9 mouse cellular contexts compared by ENCODE assay signal in the genomic region with DNA sequence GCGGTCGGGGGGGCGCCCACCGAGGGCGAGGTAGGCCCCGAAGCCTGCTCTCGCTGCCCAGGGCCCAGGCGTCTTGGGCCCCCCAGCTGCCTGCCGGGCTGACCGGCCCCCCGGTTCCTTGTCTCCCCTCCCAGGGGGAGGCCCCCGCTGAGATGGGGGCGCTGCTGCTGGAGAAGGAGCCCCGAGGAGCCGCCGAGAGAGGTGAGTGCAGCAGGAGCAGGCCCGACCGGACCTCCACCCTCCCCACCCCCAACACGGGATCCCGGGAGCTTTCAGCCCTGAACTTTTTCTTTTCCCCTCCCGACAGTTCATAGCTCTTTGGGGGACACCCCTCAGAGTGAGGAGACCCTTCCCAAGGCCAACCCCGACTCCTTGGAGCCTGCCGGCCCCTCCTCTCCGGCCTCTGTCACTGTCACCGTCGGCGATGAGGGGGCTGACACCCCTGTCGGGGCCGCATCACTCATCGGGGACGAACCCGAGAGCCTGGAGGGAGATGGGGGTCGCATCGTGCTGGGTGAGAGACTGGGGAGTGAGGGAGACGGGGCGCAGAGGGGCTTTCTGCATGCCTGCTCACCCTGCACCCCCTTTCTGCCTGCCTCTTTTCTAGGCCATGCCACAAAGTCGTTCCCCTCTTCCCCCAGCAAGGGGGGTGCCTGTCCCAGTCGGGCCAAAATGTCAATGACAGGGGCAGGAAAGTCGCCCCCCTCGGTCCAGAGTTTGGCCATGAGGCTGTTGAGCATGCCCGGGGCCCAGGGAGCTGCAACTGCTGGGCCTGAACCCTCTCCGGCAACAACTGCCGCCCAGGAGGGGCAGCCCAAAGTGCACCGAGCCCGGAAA. TPM values are rescaled to one million over a fixed set of nuclear protein-coding genes. Genes with fewer than 3 reads are reported as not detected.
DNase-seq lines count a peak whose midpoint lies in the region; ATAC-seq and TF ChIP-seq lines count a peak whose summit lies in the region.
"Had no signal": no experiment of that assay in that cellular context is flagged by ENCODE, and none has a peak within 500 bp of the region (broad histone marks: within the 10 kb centered on the region; RNA-seq: fewer than 3 reads in every experiment).

No protein-coding gene starts in this region.

- WGBS in forebrain, embryonic 11.5 days = 0% methylated on average over 37 of the region's 45 CpGs
- under 1% methylated on average over 35 of the region's 45 CpGs for WGBS in hindbrain, embryonic 14.5 days
- WGBS in limb, embryonic 15.5 days = under 1% methylated on average over 42 of the region's 45 CpGs
- under 1% methylated on average over 32 of the region's 45 CpGs for WGBS in midbrain, postnatal 0 days

- H3K9me3 ChIP-seq in forebrain, embryonic 11.5 days (ENCODE audit: control insufficient read depth, low read length) = no peaks in the 10 kb centered on the region
- H3K9me3 ChIP-seq in hindbrain, embryonic 14.5 days (ENCODE audit: control insufficient read depth, low read length) = no peaks in the 10 kb centered on the region
- H3K9me3 ChIP-seq in limb, embryonic 15.5 days = no peaks in the 10 kb centered on the region
- H3K9me3 ChIP-seq in midbrain, postnatal 0 days (ENCODE audit: low read length) = no peaks in the 10 kb centered on the region

- 0 out of 2 replicates have a peak, but pooled peaks have one; percentile 10 for TF ChIP-seq CTCF in midbrain, postnatal 0 days (IDR thresholded peaks at IDR 0.05)

- H3K4me3 ChIP-seq in forebrain, embryonic 11.5 days (ENCODE audit: low read depth, low read length) = peak overlapping the region; percentile 94
- peak overlapping the region; percentile 93 for H3K4me3 ChIP-seq in hindbrain, embryonic 14.5 days (replicated peaks; ENCODE audit: low read length)
- H3K4me3 ChIP-seq in limb, embryonic 15.5 days = peak overlapping the region; percentile 84
- H3K4me3 ChIP-seq in midbrain, postnatal 0 days (ENCODE audit: low read depth, low read length) = peak overlapping the region; percentile 83

- peak overlapping the region; percentile 98 for H3K9ac ChIP-seq in forebrain, embryonic 11.5 days (ENCODE audit: low read length)
- peak overlapping the region; percentile 98 for H3K9ac ChIP-seq in hindbrain, embryonic 14.5 days
- peak overlapping the region; percentile 94 for H3K9ac ChIP-seq in limb, embryonic 15.5 days
- H3K9ac ChIP-seq in midbrain, postnatal 0 days (replicated peaks; ENCODE audit: low read length, poor library complexity, severe bottlenecking) = peak overlapping the region; percentile 87

- peak overlapping the region; percentile 94 for H3K27ac ChIP-seq in forebrain, embryonic 11.5 days (ENCODE audit: low read depth, low read length)
- H3K27ac ChIP-seq in hindbrain, embryonic 14.5 days = peak overlapping the region; percentile 97
- H3K27ac ChIP-seq in limb, embryonic 15.5 days = peak overlapping the region; percentile 98
- peak overlapping the region; percentile 91 for H3K27ac ChIP-seq in midbrain, postnatal 0 days (ENCODE audit: low read depth, low read length)

- peak; percentile 1; the same call in 1 of the 2 replicates for ATAC-seq in forebrain, embryonic 11.5 days (replicated peaks; ENCODE audit: low FRiP score)
- peak; percentile 6; the same call in 1 of the 2 replicates for ATAC-seq in hindbrain, embryonic 14.5 days (ENCODE audit: low FRiP score)
- ATAC-seq in limb, embryonic 15.5 days (ENCODE audit: insufficient number of reproducible peaks, low FRiP score, low TSS enrichment, low read depth) = no peak
- ATAC-seq in midbrain, postnatal 0 days (ENCODE audit: low FRiP score) = no peak

- DNase-seq in left cerebral cortex, adult 18-20 months (ENCODE audit: low spot score in 2 of 2) = peak; percentile 20 to 39
- DNase-seq in left cerebral cortex, adult 11 months (ENCODE audit: low spot score) = no peak
- peak; percentile 55 to 67 for DNase-seq in adrenal gland, postnatal 36 days
- DNase-seq in forebrain, embryonic 11.5 days (ENCODE audit: low spot score) = peak; percentile 79
- DNase-seq in hindbrain, embryonic 14.5 days (ENCODE audit: low spot score) = no peak
- DNase-seq in midbrain, postnatal 0 days (ENCODE audit: low spot score) = no peak
- peak; percentile 47 for DNase-seq in thymus, postnatal 0 days (ENCODE audit: low spot score)

- H3K36me3 ChIP-seq in forebrain, embryonic 11.5 days (ENCODE audit: control insufficient read depth, insufficient read depth, low read length) = peaks cover 15% of the 10 kb centered on the region; the same call in 1 of the 2 replicates
- peaks cover 43% of the 10 kb centered on the region for H3K36me3 ChIP-seq in hindbrain, embryonic 14.5 days (replicated peaks; ENCODE audit: control insufficient read depth, insufficient read depth)
- peaks cover 36% of the 10 kb centered on the region for H3K36me3 ChIP-seq in limb, embryonic 15.5 days
- H3K36me3 ChIP-seq in midbrain, postnatal 0 days (ENCODE audit: insufficient read depth, low read length) = peaks cover 3% of the 10 kb centered on the region; the same call in 1 of the 2 replicates

- H3K4me2 ChIP-seq in forebrain, embryonic 11.5 days (ENCODE audit: low read depth, low read length, severe bottlenecking) = peak overlapping the region; percentile 98
- peak overlapping the region; percentile 93 for H3K4me2 ChIP-seq in hindbrain, embryonic 14.5 days (replicated peaks)
- H3K4me2 ChIP-seq in limb, embryonic 15.5 days = peak overlapping the region; percentile 61
- H3K4me2 ChIP-seq in midbrain, postnatal 0 days (ENCODE audit: low read depth, low read length, poor library complexity, severe bottlenecking) = peak overlapping the region; percentile 81

- peaks cover 7% of the 10 kb centered on the region for H3K4me1 ChIP-seq in forebrain, embryonic 11.5 days (replicated peaks; ENCODE audit: control insufficient read depth, insufficient read depth, low read length)
- H3K4me1 ChIP-seq in hindbrain, embryonic 14.5 days (replicated peaks; ENCODE audit: control insufficient read depth, insufficient read depth, low read length) = peaks cover 38% of the 10 kb centered on the region
- peaks cover 37% of the 10 kb centered on the region for H3K4me1 ChIP-seq in limb, embryonic 15.5 days
- peaks cover 15% of the 10 kb centered on the region for H3K4me1 ChIP-seq in midbrain, postnatal 0 days (ENCODE audit: insufficient read depth, low read length)

- no peaks in the 10 kb centered on the region for H3K27me3 ChIP-seq in forebrain, embryonic 11.5 days (ENCODE audit: control insufficient read depth, insufficient read depth, low read length)
- no peaks in the 10 kb centered on the region for H3K27me3 ChIP-seq in hindbrain, embryonic 14.5 days (ENCODE audit: control insufficient read depth, insufficient read depth, low read length)
- no peaks in the 10 kb centered on the region for H3K27me3 ChIP-seq in limb, embryonic 15.5 days
- no peaks in the 10 kb centered on the region for H3K27me3 ChIP-seq in midbrain, postnatal 0 days (ENCODE audit: insufficient read depth, low read length)

RNA-seq across cellular contexts. Expression of a gene that starts 1.0 kb away (rescaled TPM):
- 100 to 1,000 TPM; 168 to 175 TPM for total RNA-seq in left cerebral cortex, adult 18-20 months (2021)
- total RNA-seq in adrenal gland, postnatal 36 days (2021) = 100 to 1,000 TPM; 124 to 143 TPM
- polyA plus RNA-seq in forebrain, embryonic 11.5 days (2014; fragmentation: Nextera tagmentation; extraction: Ambion mirVana) = 90.4 and 96.8 TPM in 2 replicates
- polyA plus RNA-seq in hindbrain, embryonic 14.5 days (2014; fragmentation: Nextera tagmentation; extraction: Ambion mirVana) = 72.6 and 82.1 TPM in 2 replicates
- polyA plus RNA-seq in limb, embryonic 15.5 days (2015; fragmentation: Nextera tagmentation; extraction: Ambion mirVana) = 64.6 and 78.1 TPM in 2 replicates
- 312 and 375 TPM in 2 replicates for total RNA-seq in midbrain, postnatal 0 days (2014; rRNA removed)
- 58.8 and 69.0 TPM in 2 replicates for polyA plus RNA-seq in midbrain, postnatal 0 days (2015; fragmentation: Nextera tagmentation; extraction: Ambion mirVana)
- 38.6 and 47.9 TPM in 2 replicates for polyA plus RNA-seq in thymus, postnatal 0 days (2015; fragmentation: Nextera tagmentation; extraction: Ambion mirVana)

RNA-seq across cellular contexts. Expression of a gene that starts 1.2 kb away (rescaled TPM):
- 1 to 10 TPM; 2.7 to 3.4 TPM for total RNA-seq in left cerebral cortex, adult 18-20 months (2021)
- 100 to 1,000 TPM in 1 of 2 experiments, 10 to 100 TPM in 1; 85.2 to 119 TPM for total RNA-seq in adrenal gland, postnatal 36 days (2021)
- 1.1 and 1.7 TPM in 2 replicates for polyA plus RNA-seq in forebrain, embryonic 11.5 days (2014; fragmentation: Nextera tagmentation; extraction: Ambion mirVana)
- polyA plus RNA-seq in hindbrain, embryonic 14.5 days (2014; fragmentation: Nextera tagmentation; extraction: Ambion mirVana) = 1.2 and 1.8 TPM in 2 replicates
- polyA plus RNA-seq in limb, embryonic 15.5 days (2015; fragmentation: Nextera tagmentation; extraction: Ambion mirVana) = 4.6 and 5.2 TPM in 2 replicates
- 2.9 and 3.1 TPM in 2 replicates for total RNA-seq in midbrain, postnatal 0 days (2014; rRNA removed)
- 6.0 and 7.0 TPM in 2 replicates for polyA plus RNA-seq in midbrain, postnatal 0 days (2015; fragmentation: Nextera tagmentation; extraction: Ambion mirVana)
- 7.6 TPM in 2 replicates for polyA plus RNA-seq in thymus, postnatal 0 days (2015; fragmentation: Nextera tagmentation; extraction: Ambion mirVana)

RNA-seq across cellular contexts. Expression of a gene that starts 15.0 kb away (rescaled TPM):
- total RNA-seq in left cerebral cortex, adult 18-20 months (2021) = under 1 TPM; 0.30 to 0.45 TPM
- total RNA-seq in adrenal gland, postnatal 36 days (2021) = 1 to 10 TPM in 1 of 2 experiments, under 1 TPM in 1; 0.83 to 1.7 TPM
- not detected in 2 replicates for polyA plus RNA-seq in forebrain, embryonic 11.5 days (2014; fragmentation: Nextera tagmentation; extraction: Ambion mirVana)
- 0.11 and 0.12 TPM in 2 replicates for polyA plus RNA-seq in hindbrain, embryonic 14.5 days (2014; fragmentation: Nextera tagmentation; extraction: Ambion mirVana)
- polyA plus RNA-seq in limb, embryonic 15.5 days (2015; fragmentation: Nextera tagmentation; extraction: Ambion mirVana) = 0.17 TPM in 1 of 2 replicates, not detected in the other
- 0.49 TPM in 1 of 2 replicates, not detected in the other for total RNA-seq in midbrain, postnatal 0 days (2014; rRNA removed)
- 0.11 TPM in 1 of 2 replicates, not detected in the other for polyA plus RNA-seq in midbrain, postnatal 0 days (2015; fragmentation: Nextera tagmentation; extraction: Ambion mirVana)
- polyA plus RNA-seq in thymus, postnatal 0 days (2015; fragmentation: Nextera tagmentation; extraction: Ambion mirVana) = 0.57 and 0.81 TPM in 2 replicates

RNA-seq across cellular contexts. Expression of a gene that starts 17.4 kb away (rescaled TPM):
- not detected for total RNA-seq in left cerebral cortex, adult 18-20 months (2021)
- not detected for total RNA-seq in adrenal gland, postnatal 36 days (2021)
- not detected in 2 replicates for polyA plus RNA-seq in forebrain, embryonic 11.5 days (2014; fragmentation: Nextera tagmentation; extraction: Ambion mirVana)
- not detected in 2 replicates for polyA plus RNA-seq in hindbrain, embryonic 14.5 days (2014; fragmentation: Nextera tagmentation; extraction: Ambion mirVana)
- polyA plus RNA-seq in limb, embryonic 15.5 days (2015; fragmentation: Nextera tagmentation; extraction: Ambion mirVana) = not detected in 2 replicates
- not detected in 2 replicates for total RNA-seq in midbrain, postnatal 0 days (2014; rRNA removed)
- polyA plus RNA-seq in midbrain, postnatal 0 days (2015; fragmentation: Nextera tagmentation; extraction: Ambion mirVana) = 0.10 and 0.25 TPM in 2 replicates
- polyA plus RNA-seq in thymus, postnatal 0 days (2015; fragmentation: Nextera tagmentation; extraction: Ambion mirVana) = not detected in 2 replicates
- total RNA-seq: adrenal gland, postnatal 4 days had no signal

RNA-seq across cellular contexts. Expression of a gene that starts 20.0 kb away (rescaled TPM):
- 1 to 10 TPM; 7.4 to 7.8 TPM for total RNA-seq in left cerebral cortex, adult 18-20 months (2021)
- total RNA-seq in adrenal gland, postnatal 36 days (2021) = 10 to 100 TPM; 10.4 to 17.4 TPM
- 2.1 and 2.8 TPM in 2 replicates for polyA plus RNA-seq in forebrain, embryonic 11.5 days (2014; fragmentation: Nextera tagmentation; extraction: Ambion mirVana)
- polyA plus RNA-seq in hindbrain, embryonic 14.5 days (2014; fragmentation: Nextera tagmentation; extraction: Ambion mirVana) = 3.0 and 3.3 TPM in 2 replicates
- polyA plus RNA-seq in limb, embryonic 15.5 days (2015; fragmentation: Nextera tagmentation; extraction: Ambion mirVana) = 1.7 and 2.8 TPM in 2 replicates
- 36.9 and 39.1 TPM in 2 replicates for total RNA-seq in midbrain, postnatal 0 days (2014; rRNA removed)
- 7.0 and 8.1 TPM in 2 replicates for polyA plus RNA-seq in midbrain, postnatal 0 days (2015; fragmentation: Nextera tagmentation; extraction: Ambion mirVana)
- 1.6 and 1.7 TPM in 2 replicates for polyA plus RNA-seq in thymus, postnatal 0 days (2015; fragmentation: Nextera tagmentation; extraction: Ambion mirVana)

Comparison
In these comparisons a context has a peak if more than half of its experiments do, and no peak if none do; other contexts are left out.
1. DNase-seq: peak in left cerebral cortex, adult 18-20 months (2 of 2), adrenal gland, postnatal 36 days (2 of 2), forebrain, embryonic 11.5 days (single experiment) and thymus, postnatal 0 days (single experiment); none in left cerebral cortex, adult 11 months (single experiment), hindbrain, embryonic 14.5 days (single experiment) and midbrain, postnatal 0 days (single experiment).
2. ATAC-seq: peak in forebrain, embryonic 11.5 days (single experiment) and hindbrain, embryonic 14.5 days (single experiment); none in limb, embryonic 15.5 days (single experiment) and midbrain, postnatal 0 days (single experiment).
3. Peak in every context shown above with its lines, with median percentiles within 50 percentile points of each other: H3K27ac ChIP-seq, H3K4me2 ChIP-seq, H3K4me3 ChIP-seq and H3K9ac ChIP-seq.